In the genomic region with DNA sequence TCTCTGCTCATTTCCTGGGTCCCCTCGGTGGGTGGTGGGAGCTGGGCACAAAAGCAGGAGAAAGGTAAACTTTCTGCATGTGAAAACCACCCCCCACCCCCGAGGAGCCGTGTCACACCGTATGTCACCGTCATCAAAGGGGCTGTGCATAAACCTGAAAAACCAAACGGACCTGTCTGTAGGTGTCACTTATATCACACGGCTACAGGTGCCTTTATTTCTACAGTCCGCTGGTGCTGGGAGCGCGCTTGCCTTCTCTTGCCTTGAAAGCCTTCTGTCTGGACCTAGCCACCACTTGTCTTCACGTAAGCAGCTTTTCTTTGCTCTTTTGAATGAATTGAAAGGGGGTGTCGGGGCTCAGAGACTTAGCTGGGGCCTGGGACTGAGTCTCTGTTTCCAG, we compare ENCODE assay signal across 10 mouse cellular contexts. TPM values are rescaled to one million over a fixed set of nuclear protein-coding genes. Genes with fewer than 3 reads are reported as not detected.
A peak's percentile ranks its signal among the peaks of the same experiment; 100 is the strongest.
DNase-seq lines count a peak whose midpoint lies in the region; ATAC-seq lines count a peak whose summit lies in the region.
"Had no signal": no experiment of that assay in that cellular context is flagged by ENCODE, and none has a peak within 500 bp of the region (broad histone marks: within the 10 kb centered on the region; RNA-seq: fewer than 3 reads in every experiment).

No protein-coding gene starts in this region.

- H3K9ac ChIP-seq in heart, embryonic 13.5 days: peak overlapping the region; percentile 24; the same call in 1 of the 2 replicates
- no peak overlapping the region for H3K9ac ChIP-seq in forebrain, embryonic 15.5 days (replicated peaks)

- H3K27me3 ChIP-seq in heart, embryonic 13.5 days (replicated peaks): 0 out of 2 replicates have a peak, but pooled peaks cover 3% of the 10 kb centered on the region
- peaks cover 3% of the 10 kb centered on the region for H3K27me3 ChIP-seq in embryonic facial prominence, embryonic 10.5 days (replicated peaks; ENCODE audit: low read depth, poor library complexity, severe bottlenecking)
- H3K27me3 ChIP-seq in forebrain, embryonic 15.5 days: no peaks in the 10 kb centered on the region
- no peaks in the 10 kb centered on the region for H3K27me3 ChIP-seq in midbrain, embryonic 10.5 days (ENCODE audit: low read depth, poor library complexity, severe bottlenecking)

- H3K4me1 ChIP-seq in heart, embryonic 13.5 days: peaks cover 13% of the 10 kb centered on the region
- peaks cover 27% of the 10 kb centered on the region for H3K4me1 ChIP-seq in embryonic facial prominence, embryonic 10.5 days
- no peaks in the 10 kb centered on the region for H3K4me1 ChIP-seq in forebrain, embryonic 15.5 days
- H3K4me1 ChIP-seq in midbrain, embryonic 10.5 days: peaks cover 22% of the 10 kb centered on the region

- no peak overlapping the region for H3K4me3 ChIP-seq in heart, embryonic 13.5 days
- H3K4me3 ChIP-seq in embryonic facial prominence, embryonic 10.5 days: peak overlapping the region; percentile 2; the same call in 1 of the 2 replicates
- no peak overlapping the region for H3K4me3 ChIP-seq in forebrain, embryonic 15.5 days
- H3K4me3 ChIP-seq in midbrain, embryonic 10.5 days: peak overlapping the region; percentile 33; the same call in 1 of the 2 replicates

- H3K9me3 ChIP-seq in heart, embryonic 13.5 days: no peaks in the 10 kb centered on the region
- no peaks in the 10 kb centered on the region for H3K9me3 ChIP-seq in embryonic facial prominence, embryonic 10.5 days
- H3K9me3 ChIP-seq in forebrain, embryonic 15.5 days: no peaks in the 10 kb centered on the region
- H3K9me3 ChIP-seq in midbrain, embryonic 10.5 days (replicated peaks): no peaks in the 10 kb centered on the region

- DNase-seq in heart, adult 9 months (ENCODE audit: low spot score in 2 of 2): no peak
- peak; percentile 18 for DNase-seq in embryonic facial prominence, embryonic 10.5 days (ENCODE audit: low spot score)
- no peak for DNase-seq in midbrain, embryonic 10.5 days (ENCODE audit: low spot score)
- no peak for DNase-seq in layer of hippocampus, adult 8-10 months (ENCODE audit: low spot score in 2 of 2)
- no peak for DNase-seq in cerebellum, adult 11 months

- ATAC-seq in heart, embryonic 13.5 days (ENCODE audit: extremely low read depth, insufficient number of reproducible peaks, low FRiP score, low TSS enrichment): no peak
- ATAC-seq in forebrain, embryonic 15.5 days (replicated peaks): peak; percentile 44; the same call in 1 of the 2 replicates
- ATAC-seq in monocyte, adult 5-6 weeks (replicated peaks; ENCODE audit: insufficient number of reproducible peaks, low FRiP score, low TSS enrichment, poor library complexity, severe bottlenecking): no peak
- ATAC-seq: inflammation-experienced regulatory T-cells, adult 6 months had no signal

- WGBS in heart, embryonic 13.5 days: 69% methylated on average over 12 of the region's 12 CpGs
- 45% methylated on average over 12 of the region's 12 CpGs for WGBS in embryonic facial prominence, embryonic 10.5 days
- WGBS in forebrain, embryonic 15.5 days: 34% methylated on average over 12 of the region's 12 CpGs
- WGBS in midbrain, embryonic 10.5 days: 50% methylated on average over 12 of the region's 12 CpGs

- peak overlapping the region; percentile 4; the same call in 1 of the 2 replicates for H3K4me2 ChIP-seq in heart, embryonic 13.5 days
- no peak overlapping the region for H3K4me2 ChIP-seq in forebrain, embryonic 15.5 days (replicated peaks)

- no peak overlapping the region for H3K27ac ChIP-seq in heart, embryonic 13.5 days (replicated peaks)
- H3K27ac ChIP-seq in embryonic facial prominence, embryonic 10.5 days (replicated peaks): no peak overlapping the region
- H3K27ac ChIP-seq in forebrain, embryonic 15.5 days (replicated peaks): no peak overlapping the region
- H3K27ac ChIP-seq in midbrain, embryonic 10.5 days (replicated peaks): peak overlapping the region; percentile 72

- no peaks in the 10 kb centered on the region for H3K36me3 ChIP-seq in heart, embryonic 13.5 days
- H3K36me3 ChIP-seq in embryonic facial prominence, embryonic 10.5 days (replicated peaks): no peaks in the 10 kb centered on the region
- H3K36me3 ChIP-seq in forebrain, embryonic 15.5 days: no peaks in the 10 kb centered on the region
- no peaks in the 10 kb centered on the region for H3K36me3 ChIP-seq in midbrain, embryonic 10.5 days

RNA-seq across cellular contexts. Expression of a gene that starts 12.4 kb away (rescaled TPM):
- polyA plus RNA-seq in heart, embryonic 13.5 days (2015; fragmentation: Nextera tagmentation; extraction: Ambion mirVana): 0.17 TPM in 1 of 2 replicates, not detected in the other
- polyA plus RNA-seq in embryonic facial prominence, embryonic 10.5 days (2016; fragmentation: Nextera tagmentation; extraction: Ambion mirVana): 0.08 and 0.24 TPM in 2 replicates
- not detected in 2 replicates for polyA plus RNA-seq in forebrain, embryonic 15.5 days (2015; fragmentation: Nextera tagmentation; extraction: Ambion mirVana)
- polyA plus RNA-seq in midbrain, embryonic 10.5 days (2016; fragmentation: Nextera tagmentation; extraction: Ambion mirVana): not detected in 2 replicates
- not detected in 3 replicates for total RNA-seq in monocyte, adult 5-6 weeks (2017)
- 1 to 10 TPM; 1.3 to 1.5 (median 1.4) TPM for total RNA-seq in layer of hippocampus, adult 8-10 months (2022)
- total RNA-seq: gastrocnemius, postnatal 4 days had no signal
- polyA plus RNA-seq: inflammation-experienced regulatory T-cells, adult 6 months had no signal

Comparison
In these comparisons a context has a peak if more than half of its experiments do, and no peak if none do; other contexts are left out.
1. H3K4me3 ChIP-seq: peak in embryonic facial prominence, embryonic 10.5 days (single experiment) and midbrain, embryonic 10.5 days (single experiment); none in heart, embryonic 13.5 days (single experiment) and forebrain, embryonic 15.5 days (single experiment).